Mouse (Mus musculus): ENCODE measurements around the gene Tbx3.
A peak's percentile ranks its signal among the peaks of the same experiment; 100 is the strongest.

Gene Tbx3

DNA sequence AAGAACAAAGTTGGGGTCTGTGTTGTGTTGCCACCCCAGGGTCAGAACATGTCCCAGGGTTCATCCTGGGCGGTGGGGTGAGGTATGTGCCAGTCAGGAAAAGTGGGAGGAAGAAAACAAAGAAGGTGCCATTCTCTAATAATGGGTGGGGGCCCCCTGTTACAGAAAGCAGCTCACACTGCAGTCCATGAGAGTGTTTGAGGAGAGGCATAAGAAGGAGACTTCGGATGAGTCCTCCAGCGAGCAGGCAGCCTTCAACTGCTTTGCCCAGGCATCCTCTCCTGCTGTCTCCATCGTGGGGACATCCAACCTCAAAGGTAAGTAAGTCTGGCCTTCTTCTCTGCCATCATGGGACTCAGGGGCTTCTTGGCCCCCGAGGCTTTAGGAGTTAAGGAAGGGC is 8.0 kb downstream of the Tbx3 start:
- DNase-seq (ENCODE audit: extremely low read depth, insufficient read length, low spot score), result no peak

DNA sequence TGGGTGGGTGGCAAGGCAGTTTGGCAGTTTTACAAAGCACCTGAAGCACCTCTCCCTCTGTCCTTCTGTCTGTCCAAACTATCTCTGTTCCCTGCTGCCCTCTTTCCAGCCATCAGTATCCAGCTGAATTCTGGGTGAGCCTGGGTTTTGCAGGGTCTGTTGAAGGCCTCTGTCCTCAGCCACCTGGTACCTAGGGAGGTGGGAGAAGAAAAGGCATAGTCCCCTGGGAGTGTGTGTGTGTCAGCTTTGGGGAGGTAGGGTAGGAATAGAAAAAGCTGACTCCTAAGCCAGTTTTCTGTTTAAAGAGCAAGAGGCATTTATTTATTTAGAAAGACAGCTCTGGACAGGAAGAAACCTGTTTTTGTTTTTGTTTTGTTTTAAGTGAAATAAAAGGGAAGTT is 8.6 kb downstream of the Tbx3 start:
- no peak for DNase-seq (ENCODE audit: extremely low read depth, insufficient read length, low spot score)

DNA sequence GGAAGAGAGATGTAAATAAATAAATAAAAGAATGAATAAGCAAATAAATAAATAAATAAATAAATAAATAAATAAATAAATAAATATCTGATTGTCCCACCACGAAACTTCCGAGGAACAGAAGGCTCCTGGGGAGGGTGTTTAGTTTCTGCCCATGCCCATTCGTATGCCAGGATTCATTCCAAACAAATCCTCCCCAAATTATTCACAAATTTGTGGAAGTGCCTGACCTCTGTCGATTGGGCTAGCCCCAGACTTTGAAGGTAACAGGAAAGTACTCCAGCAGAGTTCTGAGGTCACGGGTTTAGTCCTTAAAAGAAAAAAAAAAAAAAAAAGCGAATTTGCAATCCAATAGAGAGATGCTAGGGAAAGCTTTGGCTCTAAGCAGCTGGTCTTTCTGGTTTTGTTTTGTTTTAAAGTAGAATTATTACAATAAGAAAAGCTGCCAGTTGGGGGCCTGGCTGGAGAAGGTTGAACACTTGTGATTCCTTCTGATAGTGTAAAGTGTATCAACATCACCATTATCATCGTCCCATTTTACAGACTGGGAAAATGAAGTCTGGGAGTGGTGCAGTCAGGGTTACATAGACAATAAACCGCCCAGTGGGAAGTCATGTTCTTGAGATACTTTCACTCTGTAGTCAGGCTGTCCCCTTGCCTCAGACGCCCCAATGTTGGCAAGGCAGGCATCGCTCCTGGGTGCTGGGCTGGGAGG is 9.3 kb downstream of the Tbx3 start:
- no peak for DNase-seq (ENCODE audit: extremely low read depth, insufficient read length, low spot score)

DNA sequence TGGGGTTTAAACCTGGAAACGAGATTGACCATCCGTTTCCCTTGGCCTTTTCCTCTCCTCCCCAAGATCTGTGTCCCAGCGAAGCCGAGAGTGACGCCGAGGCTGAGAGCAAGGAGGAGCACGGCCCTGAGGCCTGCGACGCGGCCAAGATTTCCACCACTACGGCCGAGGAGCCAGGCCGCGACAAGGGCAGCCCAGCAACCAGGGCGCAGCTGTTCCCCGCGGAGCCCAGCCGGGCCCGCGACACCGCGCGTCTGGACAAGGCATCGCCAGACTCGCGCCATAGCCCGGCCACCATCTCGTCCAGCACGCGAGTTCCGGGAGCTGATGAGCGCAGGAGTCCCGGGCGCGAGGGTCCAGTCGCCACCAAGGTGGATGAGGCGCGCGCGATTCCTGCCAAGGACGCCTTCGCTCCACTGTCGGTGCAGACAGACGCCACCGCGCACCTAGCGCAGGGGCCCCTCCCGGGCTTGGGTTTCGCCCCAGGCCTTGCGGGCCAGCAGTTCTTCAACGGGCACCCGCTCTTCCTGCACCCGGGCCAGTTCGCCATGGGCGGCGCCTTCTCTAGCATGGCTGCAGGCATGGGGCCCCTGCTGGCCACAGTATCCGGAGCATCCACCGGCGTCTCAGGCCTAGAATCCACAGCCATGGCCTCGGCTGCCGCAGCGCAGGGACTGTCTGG is 10.0 kb downstream of the Tbx3 start:
- peak; percentile 11 for DNase-seq (ENCODE audit: extremely low read depth, insufficient read length, low spot score)

DNA sequence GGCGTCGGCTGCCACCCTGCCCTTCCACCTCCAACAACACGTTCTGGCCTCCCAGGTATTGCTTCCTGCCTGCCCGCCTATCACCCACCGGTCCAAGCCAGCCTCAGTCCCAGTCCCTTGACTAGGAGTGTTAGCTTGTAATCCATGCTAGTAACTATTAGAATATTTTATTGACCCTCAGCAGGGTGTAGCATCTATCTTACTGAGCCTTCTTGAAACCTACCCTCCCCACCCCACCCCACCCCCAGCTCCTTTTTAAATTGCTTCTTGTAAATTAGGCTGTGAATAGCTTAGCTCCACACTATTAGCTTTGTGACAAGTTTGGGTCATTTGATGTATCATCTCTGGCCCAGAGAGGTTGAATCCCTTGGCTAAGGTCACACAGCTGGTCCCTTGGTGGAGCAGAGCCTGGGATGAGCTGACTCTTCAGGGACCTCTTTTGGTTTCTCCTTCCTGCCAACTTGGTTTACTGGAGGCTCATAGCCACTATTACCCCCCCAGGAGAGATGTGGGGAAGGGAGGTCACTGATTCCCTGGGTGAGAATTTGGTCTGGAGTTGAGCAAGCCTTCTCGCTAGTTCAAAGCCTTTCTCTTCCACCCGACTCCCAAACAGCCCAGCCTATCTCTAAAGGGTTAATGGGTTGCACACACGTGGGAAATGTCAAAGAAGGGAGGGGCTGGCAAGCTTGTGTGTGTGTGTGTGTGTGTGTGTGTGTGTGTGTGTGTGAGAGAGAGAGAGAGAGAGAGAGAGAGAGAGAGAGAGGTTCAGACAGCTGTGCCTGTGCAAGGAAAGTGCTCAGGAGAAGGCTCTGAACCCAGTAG is 10.8 kb downstream of the Tbx3 start:
- DNase-seq (ENCODE audit: extremely low read depth, insufficient read length, low spot score), result no peak

DNA sequence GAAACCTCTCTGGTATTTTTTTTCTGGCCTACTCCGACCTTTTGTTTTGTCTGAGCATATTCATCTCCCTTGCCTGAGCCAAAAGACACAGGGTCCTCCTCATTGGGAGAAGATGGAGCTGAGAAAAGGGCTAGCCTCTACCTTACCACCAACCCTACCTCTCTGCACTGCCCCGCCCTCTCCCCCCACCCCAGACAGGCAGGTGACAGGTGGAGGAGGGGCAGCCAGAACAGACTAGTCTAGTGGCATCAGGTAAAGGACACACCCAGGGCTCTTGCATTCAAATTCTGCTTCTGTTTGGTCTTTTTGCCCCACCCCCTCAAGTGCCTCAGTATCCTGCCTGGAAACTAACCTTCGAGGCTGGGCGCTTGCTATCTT is 11.4 kb downstream of the Tbx3 start:
- DNase-seq (ENCODE audit: extremely low read depth, insufficient read length, low spot score), result no peak

DNA sequence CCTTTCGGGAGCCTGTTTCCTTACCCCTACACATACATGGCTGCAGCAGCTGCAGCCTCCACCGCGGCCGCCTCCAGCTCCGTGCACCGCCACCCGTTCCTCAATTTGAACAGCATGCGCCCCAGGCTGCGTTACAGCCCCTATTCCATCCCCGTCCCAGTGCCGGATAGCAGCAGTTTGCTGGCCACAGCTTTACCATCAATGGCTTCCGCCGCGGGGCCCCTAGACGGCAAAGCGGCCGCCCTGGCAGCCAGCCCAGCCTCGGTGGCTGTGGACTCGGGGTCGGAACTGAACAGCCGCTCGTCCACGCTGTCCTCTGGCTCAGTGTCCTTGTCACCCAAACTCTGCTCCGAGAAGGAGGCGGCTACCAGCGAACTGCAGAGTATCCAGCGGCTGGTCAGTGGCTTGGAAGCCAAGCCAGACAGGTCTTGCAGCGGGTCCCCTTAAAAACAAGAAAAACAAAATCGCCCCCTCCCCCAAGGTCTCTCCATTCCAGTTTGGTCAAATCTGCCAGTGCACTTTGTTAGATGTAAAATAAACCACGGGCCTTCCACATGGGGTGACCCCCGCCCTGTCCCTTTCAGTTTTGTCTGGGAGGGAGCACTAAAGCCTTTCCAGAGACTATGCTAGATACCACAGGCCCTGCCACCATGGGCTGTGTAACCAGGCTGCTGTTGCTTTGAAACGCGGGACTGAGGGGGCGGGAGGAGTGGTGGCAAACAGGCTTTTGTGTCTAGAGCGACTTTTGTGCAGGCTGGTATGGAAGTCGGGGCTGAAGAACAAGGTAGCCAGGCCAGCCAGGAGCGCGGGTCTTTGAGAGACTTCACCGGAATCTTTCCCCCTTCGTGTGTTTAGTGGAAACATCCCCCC is 12.4 kb downstream of the Tbx3 start:
- no peak for DNase-seq (ENCODE audit: extremely low read depth, insufficient read length, low spot score)

DNA sequence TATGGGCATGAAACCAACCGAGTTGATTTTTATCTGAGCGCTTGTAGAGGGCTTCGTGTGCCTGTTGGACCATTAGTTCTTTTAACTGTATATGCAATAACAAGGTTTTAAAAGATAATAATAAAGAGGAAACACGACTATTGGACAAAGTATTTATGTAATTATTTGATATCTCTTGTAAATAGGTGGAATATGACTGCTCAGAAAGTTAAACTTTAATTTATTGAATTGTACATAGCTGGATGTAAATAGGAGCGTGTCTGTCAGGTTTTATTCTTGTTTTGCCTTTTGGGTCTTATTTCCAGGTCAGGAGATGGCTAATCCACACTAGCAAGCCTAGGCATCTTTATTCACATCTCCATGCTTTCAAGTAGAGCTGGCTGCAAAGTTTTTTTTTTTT is 13.4 kb downstream of the Tbx3 start:
- no peak for DNase-seq (ENCODE audit: extremely low read depth, insufficient read length, low spot score)

DNA sequence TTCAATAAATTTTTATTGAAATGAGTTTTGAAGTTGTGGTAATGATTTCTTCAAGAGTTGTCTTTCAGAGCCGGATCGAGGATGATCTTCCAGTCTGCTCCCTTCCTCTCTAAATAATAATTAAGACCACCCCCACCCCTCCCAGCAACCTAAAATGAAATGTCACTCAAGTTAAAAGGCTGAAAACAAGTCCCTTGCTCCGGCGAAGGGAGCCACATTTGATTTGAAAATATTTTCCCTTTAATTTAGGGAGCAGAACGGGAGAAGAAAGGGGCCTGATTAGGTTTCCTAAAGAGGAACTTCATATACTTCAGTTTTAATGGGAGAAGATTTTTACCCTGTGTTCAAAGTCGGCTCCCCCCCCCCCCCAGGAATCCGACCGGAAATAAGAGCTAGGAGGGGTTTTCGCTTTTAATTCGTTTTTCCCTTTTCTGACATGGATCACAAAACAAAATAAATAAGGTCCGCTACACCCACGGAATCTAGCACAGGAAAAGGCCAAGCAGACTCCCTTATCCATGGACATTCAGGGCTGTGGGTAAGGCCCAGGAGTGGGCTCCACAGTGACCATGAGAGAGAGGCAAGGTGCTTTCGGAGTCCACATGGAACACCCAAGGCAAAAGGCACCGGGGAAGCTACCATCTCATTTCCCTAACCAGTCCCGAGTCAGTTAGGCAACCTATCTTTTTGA is 14.4 kb downstream of the Tbx3 start:
- no peak for DNase-seq (ENCODE audit: extremely low read depth, insufficient read length, low spot score)

DNA sequence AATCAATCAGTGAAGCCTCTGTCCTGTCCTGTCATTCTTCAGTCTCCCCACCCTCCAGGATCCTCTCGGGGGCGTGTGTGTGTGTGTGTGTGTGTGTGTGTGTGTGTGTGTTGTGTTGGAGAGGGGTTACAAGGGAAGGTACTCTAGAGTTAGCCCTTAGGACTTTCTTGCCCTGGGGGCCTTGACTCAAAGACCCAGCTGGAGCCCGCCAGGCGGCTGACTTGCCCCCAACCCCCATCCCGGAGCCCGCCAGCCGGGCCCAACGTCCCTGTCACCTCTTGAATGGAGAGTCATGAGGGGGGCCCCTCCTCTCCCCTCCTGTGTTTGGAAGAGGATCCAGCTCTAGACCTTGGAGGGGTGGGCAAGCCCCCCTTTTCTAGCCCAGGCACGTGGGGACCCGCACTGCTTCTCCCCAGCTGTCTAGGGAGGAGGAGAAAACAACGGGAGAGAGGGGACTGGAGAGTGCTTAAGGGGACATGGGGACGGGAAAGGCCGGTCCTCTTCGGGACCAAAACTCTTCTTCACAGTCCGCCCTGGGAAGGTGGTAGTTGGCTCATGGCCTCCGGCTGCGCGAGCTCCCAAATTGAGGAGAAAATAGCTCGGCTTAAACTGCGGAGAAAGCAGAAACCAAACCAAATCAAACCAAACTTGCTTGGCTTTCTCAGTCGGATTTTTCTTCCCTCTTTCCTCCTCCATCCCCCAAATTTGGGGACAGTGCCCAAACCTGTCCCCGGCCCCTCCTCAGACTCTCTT is 15.2 kb downstream of the Tbx3 start:
- DNase-seq (ENCODE audit: extremely low read depth, insufficient read length, low spot score), result no peak

DNA sequence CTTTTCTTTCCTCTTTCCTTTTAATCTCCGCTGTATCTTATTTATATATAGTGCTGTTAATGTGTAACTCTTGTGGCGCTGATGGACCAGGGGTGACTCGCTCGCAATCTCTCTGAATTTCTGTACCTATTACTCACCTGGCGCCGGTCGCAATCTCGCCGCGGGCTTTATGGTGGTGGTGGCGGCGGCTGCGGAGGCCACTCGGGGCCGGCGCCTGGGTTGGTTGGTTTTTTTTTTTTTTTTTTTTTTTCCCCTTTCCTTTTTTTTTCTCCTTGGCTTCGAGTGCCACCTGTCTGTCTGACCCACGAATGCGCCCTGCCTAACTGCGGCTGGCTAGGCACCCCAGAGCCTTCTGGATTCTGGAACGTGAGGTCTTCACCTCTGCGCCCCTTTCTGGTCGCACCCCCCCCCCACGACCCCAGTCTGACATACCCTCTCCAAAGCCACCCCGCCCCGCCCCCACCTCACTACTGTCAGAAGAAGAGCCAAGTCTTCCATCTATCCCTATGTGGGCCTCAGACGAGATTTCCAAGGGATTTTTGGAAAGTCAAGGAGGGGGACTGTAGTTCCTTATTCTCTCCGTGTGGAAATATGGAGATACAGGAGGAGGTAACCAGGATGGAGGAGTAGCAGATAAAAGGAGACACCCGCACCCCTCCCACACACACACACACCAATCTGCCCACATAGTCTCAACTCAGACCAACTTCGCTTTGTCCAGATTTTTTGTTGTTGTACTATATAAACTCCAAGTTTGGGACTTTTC is 15.9 kb downstream of the Tbx3 start:
- DNase-seq (ENCODE audit: extremely low read depth, insufficient read length, low spot score), result no peak

DNA sequence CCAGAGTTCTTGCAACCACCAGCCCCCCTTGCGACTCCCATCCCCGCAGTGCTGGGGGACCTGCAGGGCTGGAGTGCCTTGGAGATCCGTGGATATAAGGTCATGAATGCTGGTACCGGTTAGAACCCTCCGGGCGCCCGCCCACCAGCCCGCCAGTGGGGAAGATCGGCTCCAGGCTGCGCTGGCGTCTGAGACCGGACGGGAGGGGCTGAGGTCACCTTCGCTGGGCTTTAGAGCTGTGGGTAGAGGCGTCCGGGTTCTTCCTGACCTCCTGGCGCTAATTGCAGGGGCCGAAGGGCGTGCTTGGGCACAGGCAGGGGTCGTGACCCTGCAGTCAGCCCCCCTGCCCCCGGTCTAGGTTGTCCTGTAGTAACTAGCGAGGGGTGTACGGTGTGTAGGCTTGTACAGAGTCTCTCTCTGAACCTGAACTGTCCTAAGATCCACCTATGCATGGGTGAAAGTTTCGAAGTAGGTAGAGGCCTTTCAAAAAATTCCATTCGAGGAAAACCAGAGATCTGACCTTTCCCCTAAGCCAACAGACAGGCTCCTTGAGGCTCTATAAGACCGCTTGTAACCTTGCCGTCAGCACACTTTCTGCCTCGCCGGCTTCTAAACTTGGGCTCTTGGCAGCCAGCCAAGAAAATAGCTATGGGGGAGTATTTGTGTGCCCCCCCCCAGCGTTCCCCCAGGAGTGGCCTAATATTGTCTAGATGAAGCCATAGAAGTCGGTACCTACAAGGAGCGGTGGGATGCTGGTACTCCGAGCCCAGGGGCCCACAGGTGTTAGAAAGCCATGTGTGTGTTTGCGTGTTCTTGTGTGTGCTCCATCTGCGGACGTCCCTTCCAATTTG is 16.8 kb downstream of the Tbx3 start:
- no peak for DNase-seq (ENCODE audit: extremely low read depth, insufficient read length, low spot score)

DNA sequence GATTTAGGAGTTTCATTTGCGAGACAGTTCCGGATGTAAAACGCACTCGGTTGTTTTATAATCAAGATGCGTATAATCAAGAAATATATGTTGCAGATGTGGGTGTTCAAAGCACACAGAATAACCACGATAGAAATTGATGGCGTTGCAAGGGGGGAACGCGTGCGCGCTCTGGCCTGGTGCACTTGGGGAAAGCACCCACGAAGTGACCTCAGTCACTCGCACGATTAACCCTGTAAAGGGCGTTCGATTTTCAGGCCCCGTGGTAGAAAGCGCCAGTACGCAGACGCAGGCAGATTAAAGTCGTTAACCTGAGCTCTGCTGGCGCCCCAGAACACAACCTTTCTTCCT is 17.4 kb downstream of the Tbx3 start:
- DNase-seq (ENCODE audit: extremely low read depth, insufficient read length, low spot score), result no peak

DNA sequence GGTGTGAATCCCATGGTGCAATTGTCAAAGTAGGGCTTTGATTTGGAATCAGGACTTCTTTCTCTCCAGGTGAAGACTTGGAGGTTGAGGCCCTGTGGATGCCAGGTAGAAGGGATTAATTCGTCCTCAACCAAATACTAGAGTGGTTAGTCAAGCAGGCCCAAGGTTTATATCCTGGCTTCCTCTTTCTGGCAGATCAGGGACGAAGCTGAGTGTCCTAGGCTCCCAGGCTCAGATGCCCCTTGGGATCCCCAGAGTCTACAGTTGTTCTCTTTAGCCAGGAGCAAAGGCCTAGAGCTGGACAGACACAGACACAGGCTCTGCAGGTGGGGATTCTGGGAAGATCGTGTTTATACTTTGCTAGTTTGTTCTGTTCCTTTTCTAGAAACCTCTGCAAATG is 17.8 kb downstream of the Tbx3 start:
- no peak for DNase-seq (ENCODE audit: extremely low read depth, insufficient read length, low spot score)

DNA sequence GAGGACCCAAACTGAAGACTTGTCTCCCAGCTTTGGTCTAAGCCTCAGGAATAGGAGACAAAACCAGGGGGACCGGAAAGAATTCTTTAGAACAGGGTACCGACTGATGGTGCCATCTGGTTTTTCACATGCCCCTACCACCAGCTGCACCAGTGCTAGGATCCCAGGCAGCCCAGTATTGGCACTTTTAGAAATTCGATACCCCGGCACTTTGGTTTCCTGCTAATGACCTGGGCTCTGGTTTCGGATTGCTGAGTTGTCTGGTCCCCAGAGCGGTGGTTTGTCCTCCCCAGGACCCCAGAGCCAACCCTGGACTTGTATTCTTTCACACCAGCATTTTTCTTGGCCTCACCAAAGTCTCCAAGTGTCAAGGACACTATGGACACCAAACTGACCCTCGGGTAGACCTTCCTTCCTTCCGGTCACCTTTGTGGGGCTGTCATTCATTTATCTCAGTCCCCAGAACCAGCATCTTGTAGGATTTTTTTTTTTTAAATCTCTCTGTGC is 18.5 kb downstream of the Tbx3 start:
- no peak for DNase-seq (ENCODE audit: extremely low read depth, insufficient read length, low spot score)

DNA sequence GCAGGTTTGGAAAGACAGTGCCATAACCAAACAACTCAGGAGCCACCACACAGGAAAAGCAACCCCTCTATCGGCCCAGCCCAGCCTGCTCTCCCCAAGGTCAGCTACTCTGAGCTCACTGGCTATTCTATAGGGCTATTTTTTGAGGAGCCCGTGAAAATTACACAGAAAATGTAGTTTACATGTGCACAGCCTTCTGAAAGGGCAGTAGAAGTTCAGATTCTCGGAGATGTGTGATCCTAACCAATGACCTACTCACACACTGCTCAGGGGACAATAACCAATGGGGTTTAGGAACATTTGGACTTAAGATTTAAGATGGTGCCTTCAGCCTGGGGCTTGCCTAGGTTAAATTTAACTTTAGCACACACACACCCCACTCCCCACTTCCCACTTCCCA is 19.0 kb downstream of the Tbx3 start:
- DNase-seq (ENCODE audit: extremely low read depth, insufficient read length, low spot score), result no peak

DNA sequence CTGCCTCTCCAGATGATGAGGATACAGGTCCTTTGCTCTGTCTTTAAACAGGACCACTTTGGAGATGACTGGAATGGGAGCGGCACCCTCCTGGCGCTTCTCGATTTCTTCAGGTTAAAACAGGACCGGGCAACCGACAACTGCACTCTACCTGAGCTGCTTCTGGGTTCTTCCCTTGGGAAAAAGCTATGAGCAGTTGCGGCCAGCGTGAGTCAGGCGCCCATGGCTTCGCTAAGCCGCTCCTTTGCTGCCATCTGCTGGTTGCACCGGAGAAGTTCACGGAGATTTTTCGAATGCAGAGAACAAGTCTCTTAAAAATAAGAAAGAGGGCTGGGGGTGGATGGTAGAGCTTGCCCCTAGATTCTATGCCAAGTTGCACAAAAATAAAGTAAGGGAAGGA is 20.6 kb downstream of the Tbx3 start:
- peak; percentile 48 for DNase-seq (ENCODE audit: extremely low read depth, insufficient read length, low spot score)

DNA sequence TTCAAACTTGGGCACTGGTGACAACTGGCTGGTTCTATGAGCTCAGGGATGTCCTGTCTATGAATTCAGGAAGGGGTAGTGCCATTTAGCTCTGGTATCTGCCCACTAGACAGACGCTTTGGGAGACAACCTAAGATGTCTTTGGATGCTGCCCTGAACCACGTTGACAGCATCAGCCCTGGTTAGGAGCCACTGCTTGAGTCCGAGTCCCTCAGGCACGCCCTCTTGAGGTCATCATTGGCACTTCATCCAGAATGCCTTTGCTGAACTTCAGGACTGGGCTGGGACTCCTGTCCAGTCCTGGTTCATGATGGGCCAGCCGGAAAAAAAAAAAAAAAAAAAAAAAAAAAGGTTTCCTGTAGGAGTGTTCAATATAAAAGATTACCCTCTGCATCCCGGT is 22.0 kb downstream of the Tbx3 start:
- DNase-seq (ENCODE audit: extremely low read depth, insufficient read length, low spot score), result no peak

Measured in 3134 (cell line).